Mouse (Mus musculus): ENCODE data around the gene Myom1. TPM values are rescaled to one million over a fixed set of nuclear protein-coding genes. Genes with fewer than 3 reads are reported as not detected.

The Myom1 gene
- polyA plus RNA-seq, 2 experiments = 29.6 to 33.2 TPM

- no peaks in the 10 kb centered on the region for H3K36me3 ChIP-seq (ENCODE audit: control insufficient read depth, insufficient read depth, low read length)
- H3K9me3 ChIP-seq (ENCODE audit: control insufficient read depth, low read length) = no peaks in the 10 kb centered on the region
- H3K27me3 ChIP-seq (ENCODE audit: control insufficient read depth, insufficient read depth, low read length) = no peaks in the 10 kb centered on the region
- H3K4me2 ChIP-seq (replicated peaks; ENCODE audit: low read depth, low read length, severe bottlenecking) = no peak overlapping the region
- ATAC-seq (ENCODE audit: low FRiP score, low read depth) (no peak), DNase-seq (ENCODE audit: low spot score) (no peak)
- no peak overlapping the region for H3K9ac ChIP-seq (ENCODE audit: low read depth, low read length, severe bottlenecking)
- H3K4me1 ChIP-seq (ENCODE audit: control insufficient read depth, insufficient read depth, low read length) = no peaks in the 10 kb centered on the region
- no peak overlapping the region for H3K4me3 ChIP-seq (replicated peaks; ENCODE audit: low read length)
- H3K27ac ChIP-seq (replicated peaks; ENCODE audit: low read depth, low read length) = no peak overlapping the region
- TF ChIP-seq POLR2A (IDR thresholded peaks at IDR 0.05; ENCODE audit: borderline replicate concordance, extremely low read depth, insufficient read depth, insufficient read length) = no peak
- 76% methylated on average over 5 of the region's 5 CpGs for WGBS
These were observed 133.4 kb downstream of the Myom1 start for GRCm38 (mm10) chr17:71135866-71136265.

- Histone ChIP-seq H3K9me3 (ENCODE audit: control insufficient read depth, low read length) (no peaks in the 10 kb centered on the region), H3K27ac (replicated peaks; ENCODE audit: low read depth, low read length) (no peak overlapping the region), H3K4me3 (replicated peaks; ENCODE audit: low read length) (no peak overlapping the region), H3K36me3 (ENCODE audit: control insufficient read depth, insufficient read depth, low read length) (no peaks in the 10 kb centered on the region), H3K27me3 (ENCODE audit: control insufficient read depth, insufficient read depth, low read length) (no peaks in the 10 kb centered on the region), H3K9ac (ENCODE audit: low read depth, low read length, severe bottlenecking) (no peak overlapping the region), H3K4me2 (replicated peaks; ENCODE audit: low read depth, low read length, severe bottlenecking) (no peak overlapping the region), H3K4me1 (ENCODE audit: control insufficient read depth, insufficient read depth, low read length) (no peaks in the 10 kb centered on the region)
- DNase-seq (ENCODE audit: low spot score) = no peak
- no peak for TF ChIP-seq POLR2A (IDR thresholded peaks at IDR 0.05; ENCODE audit: borderline replicate concordance, extremely low read depth, insufficient read depth, insufficient read length)
- 53% methylated on average over 16 of the region's 16 CpGs for WGBS
- no peak for ATAC-seq (ENCODE audit: low FRiP score, low read depth)
These were observed 134.2 kb downstream of the Myom1 start for GRCm38 (mm10) chr17:71136384-71137333.

DNA sequence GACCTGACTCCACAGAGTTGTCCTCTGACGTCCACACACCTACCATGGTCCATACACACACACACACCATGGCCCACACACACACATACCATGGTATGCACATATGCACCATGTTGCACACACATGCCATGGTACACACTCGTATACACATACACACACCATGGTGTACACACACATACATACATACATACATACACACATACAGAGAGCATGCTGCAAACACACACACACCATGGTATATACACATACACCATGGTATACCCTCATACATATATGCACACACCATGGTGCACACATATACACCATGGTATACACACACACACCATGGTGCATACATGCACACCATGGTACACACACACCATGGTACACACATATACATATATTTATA is 134.9 kb downstream of the Myom1 start:
- DNase-seq (ENCODE audit: low spot score) (no peak), ATAC-seq (ENCODE audit: low FRiP score, low read depth) (no peak)
- no peak overlapping the region for H3K4me3 ChIP-seq (replicated peaks; ENCODE audit: low read length)
- no peaks in the 10 kb centered on the region for H3K9me3 ChIP-seq (ENCODE audit: control insufficient read depth, low read length)
- H3K9ac ChIP-seq (ENCODE audit: low read depth, low read length, severe bottlenecking) = no peak overlapping the region
- no peaks in the 10 kb centered on the region for H3K36me3 ChIP-seq (ENCODE audit: control insufficient read depth, insufficient read depth, low read length)
- no peaks in the 10 kb centered on the region for H3K27me3 ChIP-seq (ENCODE audit: control insufficient read depth, insufficient read depth, low read length)
- TF ChIP-seq POLR2A (IDR thresholded peaks at IDR 0.05; ENCODE audit: borderline replicate concordance, extremely low read depth, insufficient read depth, insufficient read length) = no peak
- H3K4me1 ChIP-seq (ENCODE audit: control insufficient read depth, insufficient read depth, low read length) = no peaks in the 10 kb centered on the region
- no peak overlapping the region for H3K27ac ChIP-seq (replicated peaks; ENCODE audit: low read depth, low read length)
- WGBS = 70% methylated on average over 2 of the region's 2 CpGs
- H3K4me2 ChIP-seq (replicated peaks; ENCODE audit: low read depth, low read length, severe bottlenecking) = no peak overlapping the region

GRCm38 (mm10) chr17:71142068-71142467 is 139.6 kb downstream of the Myom1 start:
- WGBS = 72% methylated on average over 4 of the region's 4 CpGs
- no peak overlapping the region for H3K4me2 ChIP-seq (replicated peaks; ENCODE audit: low read depth, low read length, severe bottlenecking)
- H3K9ac ChIP-seq (ENCODE audit: low read depth, low read length, severe bottlenecking) = no peak overlapping the region
- no peaks in the 10 kb centered on the region for H3K9me3 ChIP-seq (ENCODE audit: control insufficient read depth, low read length)
- ATAC-seq (ENCODE audit: low FRiP score, low read depth) (no peak), DNase-seq (ENCODE audit: low spot score) (no peak)
- no peak overlapping the region for H3K27ac ChIP-seq (replicated peaks; ENCODE audit: low read depth, low read length)
- no peaks in the 10 kb centered on the region for H3K27me3 ChIP-seq (ENCODE audit: control insufficient read depth, insufficient read depth, low read length)
- H3K4me3 ChIP-seq (replicated peaks; ENCODE audit: low read length) = no peak overlapping the region
- H3K4me1 ChIP-seq (ENCODE audit: control insufficient read depth, insufficient read depth, low read length) = no peaks in the 10 kb centered on the region
- H3K36me3 ChIP-seq (ENCODE audit: control insufficient read depth, insufficient read depth, low read length) = no peaks in the 10 kb centered on the region
- TF ChIP-seq POLR2A (IDR thresholded peaks at IDR 0.05; ENCODE audit: borderline replicate concordance, extremely low read depth, insufficient read depth, insufficient read length) = no peak

GRCm38 (mm10) chr17:71143155-71143554 is 140.7 kb downstream of the Myom1 start:
- Histone ChIP-seq H3K36me3 (ENCODE audit: control insufficient read depth, insufficient read depth, low read length) (no peaks in the 10 kb centered on the region), H3K27me3 (ENCODE audit: control insufficient read depth, insufficient read depth, low read length) (no peaks in the 10 kb centered on the region), H3K4me3 (replicated peaks; ENCODE audit: low read length) (no peak overlapping the region), H3K4me1 (ENCODE audit: control insufficient read depth, insufficient read depth, low read length) (no peaks in the 10 kb centered on the region), H3K4me2 (replicated peaks; ENCODE audit: low read depth, low read length, severe bottlenecking) (no peak overlapping the region), H3K9ac (ENCODE audit: low read depth, low read length, severe bottlenecking) (no peak overlapping the region), H3K9me3 (ENCODE audit: control insufficient read depth, low read length) (no peaks in the 10 kb centered on the region), H3K27ac (replicated peaks; ENCODE audit: low read depth, low read length) (no peak overlapping the region)
- ATAC-seq (ENCODE audit: low FRiP score, low read depth) (no peak), DNase-seq (ENCODE audit: low spot score) (no peak)
- TF ChIP-seq POLR2A (IDR thresholded peaks at IDR 0.05; ENCODE audit: borderline replicate concordance, extremely low read depth, insufficient read depth, insufficient read length) = no peak
- WGBS = 79% methylated on average over 4 of the region's 4 CpGs

All from limb, embryonic 14.5 days (tissue).